Mouse (Mus musculus) erythroblast, embryonic 14.5 days (primary cell): ENCODE data around the gene Ehbp1l1.

ENCODE experiments used
- GATA1 ChIP-seq: IDR thresholded peaks from 2 replicates; pipeline ENCODE4 v1.6.1; 2012; ENCODE audit warnings: low read length, inconsistent platforms, mixed read lengths
- TAL1 ChIP-seq: IDR thresholded peaks from 3 replicates; pipeline ENCODE4 v1.6.1; 2012; ENCODE audit warnings: low read length, inconsistent platforms, mixed read lengths

DNA sequence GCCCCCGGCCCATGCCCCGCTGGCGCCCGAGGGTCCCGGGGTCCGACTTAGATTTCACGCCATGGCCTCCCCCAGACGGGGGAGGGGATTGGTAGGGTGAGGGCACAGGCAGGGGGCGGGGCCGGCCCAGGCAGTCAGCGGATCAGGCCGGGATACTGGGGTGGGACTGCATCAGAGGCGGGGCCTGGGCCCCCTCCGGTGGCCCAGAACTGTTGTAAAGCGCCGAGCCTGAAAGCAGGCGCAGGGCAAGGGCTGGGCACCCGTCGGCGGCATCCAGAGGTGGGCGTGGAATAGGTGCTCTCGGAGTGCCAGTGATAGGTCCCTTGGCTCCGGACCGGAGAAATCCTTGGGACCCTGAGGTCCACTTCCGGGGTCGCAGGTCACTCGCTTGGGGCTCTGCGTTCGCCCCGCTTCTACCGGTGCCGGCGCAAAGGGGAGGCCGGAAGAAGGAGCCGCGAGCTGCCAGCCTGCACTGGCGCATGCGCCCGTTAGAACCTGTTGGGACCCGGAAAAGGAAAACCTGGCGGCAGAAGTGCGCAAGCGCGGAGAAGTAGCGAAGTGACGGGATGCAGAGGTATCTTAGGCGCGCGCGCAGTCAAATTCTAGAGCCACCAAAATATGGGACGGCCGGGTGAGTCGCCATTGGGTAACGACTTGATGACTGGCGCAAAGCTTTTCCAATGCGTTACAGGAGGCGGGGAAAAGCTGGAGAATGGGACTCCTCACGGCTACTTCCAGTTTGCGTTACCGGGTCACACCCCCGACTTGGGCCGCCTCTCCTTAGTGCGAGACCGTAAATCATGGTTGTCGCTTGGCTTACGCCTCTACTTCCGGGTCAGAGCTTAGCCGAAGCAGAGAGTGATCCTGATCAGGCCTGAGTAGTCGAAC, 37.7 kb downstream of the Ehbp1l1 start, which contains the start of the genes Map3k11 and Pcnx3:
- TF ChIP-seq TAL1 (no peak), GATA1 (no peak)
